Mouse (Mus musculus) heart, embryonic 16.5 days (tissue): Measurements from ENCODE around the gene Smurf2. TPM values are rescaled to one million over a fixed set of nuclear protein-coding genes. Genes with fewer than 3 reads are reported as not detected.
A peak's percentile ranks its signal among the peaks of the same experiment; 100 is the strongest.
"Not testable (repeated sequence)": the region's sequence is repeated elsewhere in the genome, so short reads cannot be mapped to it uniquely, and the experiment has no call there.

Experiments
- ATAC-seq: fragments of 200-750 bp; cut with Nextera tagmentation; replicated peaks from 2 replicates; pipeline ENCODE4 v1.8.0; 2017; ENCODE audit warnings: moderate number of reproducible peaks; ENCODE audit not compliant: insufficient read depth, low FRiP score; ENCODE audit errors: extremely low read depth
- H3K27ac ChIP-seq: fragments of 300-500 bp; sonication (generic); 2 replicates; pipeline ENCODE4 v1.5.1; 2014; ENCODE audit warnings: mild to moderate bottlenecking, low read length, control low read depth, moderate library complexity
- H3K27me3 ChIP-seq: fragments of 300-500 bp; sonication (generic); 2 replicates; pipeline ENCODE4 v1.6.1; 2014; ENCODE audit warnings: low read length, mixed read lengths; ENCODE audit not compliant: control insufficient read depth, insufficient read depth
- H3K36me3 ChIP-seq: fragments of 300-500 bp; sonication (generic); 2 replicates; pipeline ENCODE4 v1.6.1; 2014; ENCODE audit not compliant: control insufficient read depth, insufficient read depth
- H3K4me1 ChIP-seq: fragments of 300-500 bp; sonication (generic); 2 replicates; pipeline ENCODE4 v1.6.1; 2014; ENCODE audit warnings: low read length, mixed read lengths; ENCODE audit not compliant: control insufficient read depth, insufficient read depth
- H3K4me2 ChIP-seq: fragments of 300-500 bp; sonication (generic); 2 replicates; pipeline ENCODE4 v1.6.1; 2014; ENCODE audit warnings: low read depth, mild to moderate bottlenecking, control low read depth, low read length
- H3K4me3 ChIP-seq: fragments of 300-500 bp; sonication (generic); 2 replicates; pipeline ENCODE4 v1.5.1; 2014; ENCODE audit warnings: mild to moderate bottlenecking, control low read depth, low read length
- H3K9ac ChIP-seq: fragments of 300-500 bp; sonication (generic); 2 replicates; pipeline ENCODE4 v1.6.1; 2014; ENCODE audit warnings: low read length, control low read depth
- H3K9me3 ChIP-seq: fragments of 300-500 bp; sonication (generic); replicated peaks from 2 replicates; pipeline ENCODE4 v1.6.1; 2016; ENCODE audit warnings: low read length; ENCODE audit not compliant: control insufficient read depth
- WGBS: fragments of 180-500 bp; shearing (Covaris S2); extraction: QIAGEN DNeasy Blood & Tissue Kit; methylation state at CpG from one replicate; pipeline ENCODE4 v1.1.7; 2014; 5-methylcytosine and 5-hydroxymethylcytosine counted together
- polyA plus RNA-seq: library from polyadenylated mRNA; unstranded; fragments of >200 nt; fragmentation: Nextera tagmentation; extraction: Ambion mirVana; gene quantifications from 2 replicates; pipeline ENCODE4 v1.2.1, GENCODE M21; 2015

The Smurf2 gene
- polyA plus RNA-seq, 1 experiment from 2014 or later: 10.2 TPM

- no peaks in the 10 kb centered on the region for H3K27me3 ChIP-seq
- H3K9ac ChIP-seq: no peak overlapping the region
- peaks cover 5% of the 10 kb centered on the region for H3K4me1 ChIP-seq
- peaks cover 42% of the 10 kb centered on the region for H3K36me3 ChIP-seq
- no peak overlapping the region for H3K4me3 ChIP-seq
- no peak overlapping the region for H3K4me2 ChIP-seq
- 85% methylated on average over 7 of the region's 7 CpGs for WGBS
- H3K9me3 ChIP-seq: no peaks in the 10 kb centered on the region
- no peak for ATAC-seq
- H3K27ac ChIP-seq: no peak overlapping the region
These were observed 107.9 kb downstream of the Smurf2 start for GRCm38 (mm10) chr11:106812410-106813136.

DNA sequence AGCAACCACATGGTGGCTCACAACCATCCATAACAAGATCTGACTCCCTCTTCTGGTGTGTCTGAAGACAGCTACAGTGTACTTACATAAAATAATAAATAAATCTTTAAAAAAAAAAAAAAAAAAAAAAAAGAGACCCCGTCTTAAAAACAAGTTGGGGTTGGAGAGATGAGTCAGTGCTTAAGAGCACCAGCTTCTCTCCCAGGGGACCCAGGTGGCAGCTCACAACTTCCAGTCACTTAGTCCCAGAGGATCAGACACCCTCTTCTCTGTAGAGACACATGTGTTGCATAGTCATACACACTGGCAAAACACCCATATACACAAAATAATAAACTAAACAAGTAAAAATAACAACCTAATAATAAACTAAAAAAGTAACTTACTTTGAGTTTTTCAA, 113.1 kb downstream of the Smurf2 start:
- not testable (repeated sequence) for ATAC-seq

GRCm38 (mm10) chr11:106802069-106802627, 118.4 kb downstream of the Smurf2 start:
- no peak overlapping the region for H3K27ac ChIP-seq
- H3K4me1 ChIP-seq: no peaks in the 10 kb centered on the region
- ATAC-seq: no peak
- no peak overlapping the region for H3K4me3 ChIP-seq
- H3K9ac ChIP-seq: no peak overlapping the region
- WGBS: 86% methylated on average over 10 of the region's 10 CpGs
- no peaks in the 10 kb centered on the region for H3K27me3 ChIP-seq
- H3K4me2 ChIP-seq: no peak overlapping the region
- H3K36me3 ChIP-seq: peaks cover 65% of the 10 kb centered on the region
- H3K9me3 ChIP-seq: 0 out of 2 replicates have a peak, but pooled peaks cover 3% of the 10 kb centered on the region

More for the DNA sequence above, 113.1 kb downstream of the Smurf2 start:
- H3K27me3 ChIP-seq, H3K4me1 ChIP-seq, H3K4me2 ChIP-seq, H3K9me3 ChIP-seq, H3K27ac ChIP-seq, H3K9ac ChIP-seq, H3K4me3 ChIP-seq: not testable (repeated sequence)
- WGBS: 60% methylated on average over 1 of the region's 1 CpGs
- H3K36me3 ChIP-seq: peaks cover 32% of the 10 kb centered on the region

DNA sequence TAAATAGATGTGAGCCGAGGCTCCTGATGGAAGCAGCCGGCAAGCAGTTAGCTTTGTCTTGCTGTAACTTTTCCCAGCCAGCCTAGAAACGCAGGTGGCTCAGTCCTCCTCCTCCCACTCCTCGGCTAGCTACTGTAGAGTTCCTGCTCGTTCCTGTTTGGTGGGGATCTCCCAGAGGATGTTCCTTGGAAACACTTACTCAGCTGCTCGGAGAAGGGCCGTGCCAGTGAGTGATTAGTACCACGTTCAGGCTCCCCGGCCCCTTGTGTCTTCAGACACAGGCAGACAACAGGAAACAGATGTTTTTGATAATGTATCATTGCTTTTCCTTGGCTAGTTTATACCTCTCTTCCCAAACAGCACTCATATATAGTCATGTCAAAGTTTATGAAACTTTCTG, 124.8 kb downstream of the Smurf2 start:
- WGBS: 45% methylated on average over 9 of the region's 9 CpGs
- 0 out of 2 replicates have a peak, but pooled peaks have one; percentile 45 for ATAC-seq
- no peaks in the 10 kb centered on the region for H3K27me3 ChIP-seq
- 0 out of 2 replicates have a peak, but pooled peaks cover 3% of the 10 kb centered on the region for H3K9me3 ChIP-seq
- 0 out of 2 replicates have a peak, but pooled peaks cover 2% of the 10 kb centered on the region for H3K4me1 ChIP-seq
- no peak overlapping the region for H3K4me3 ChIP-seq
- H3K4me2 ChIP-seq: no peak overlapping the region
- H3K36me3 ChIP-seq: peaks cover 51% of the 10 kb centered on the region
- H3K27ac ChIP-seq: peak overlapping the region; percentile 7
- no peak overlapping the region for H3K9ac ChIP-seq

GRCm38 (mm10) chr11:106793846-106794245, 126.7 kb downstream of the Smurf2 start:
- H3K4me1 ChIP-seq: peaks cover 5% of the 10 kb centered on the region; the same call in 1 of the 2 replicates
- H3K27me3 ChIP-seq: no peaks in the 10 kb centered on the region
- no peak for ATAC-seq
- no peak overlapping the region for H3K4me2 ChIP-seq
- 68% methylated on average over 4 of the region's 4 CpGs for WGBS
- no peak overlapping the region for H3K27ac ChIP-seq
- no peak overlapping the region for H3K9ac ChIP-seq
- H3K9me3 ChIP-seq: 0 out of 2 replicates have a peak, but pooled peaks cover 3% of the 10 kb centered on the region
- peaks cover 35% of the 10 kb centered on the region for H3K36me3 ChIP-seq
- H3K4me3 ChIP-seq: no peak overlapping the region

DNA sequence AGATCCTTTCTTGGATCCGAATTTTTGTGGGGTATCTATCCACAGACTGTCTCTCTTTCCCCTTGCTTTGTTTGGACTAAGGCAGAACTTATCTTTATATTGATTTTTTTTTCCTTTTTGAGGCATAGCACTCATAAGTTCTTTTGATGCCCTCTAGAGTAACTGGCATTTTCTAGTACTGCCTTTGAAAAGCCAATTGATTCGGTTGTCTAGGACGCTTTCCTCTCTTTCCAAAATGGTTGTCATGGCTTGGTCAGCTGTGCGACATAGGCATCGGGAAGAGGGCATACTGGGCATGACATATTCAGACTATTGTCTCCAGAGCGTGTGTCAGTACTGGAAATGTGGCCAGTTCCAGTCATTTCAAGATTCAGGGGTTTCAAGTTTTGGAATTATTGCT, 130.9 kb downstream of the Smurf2 start:
- H3K36me3 ChIP-seq: peaks cover 23% of the 10 kb centered on the region

DNA sequence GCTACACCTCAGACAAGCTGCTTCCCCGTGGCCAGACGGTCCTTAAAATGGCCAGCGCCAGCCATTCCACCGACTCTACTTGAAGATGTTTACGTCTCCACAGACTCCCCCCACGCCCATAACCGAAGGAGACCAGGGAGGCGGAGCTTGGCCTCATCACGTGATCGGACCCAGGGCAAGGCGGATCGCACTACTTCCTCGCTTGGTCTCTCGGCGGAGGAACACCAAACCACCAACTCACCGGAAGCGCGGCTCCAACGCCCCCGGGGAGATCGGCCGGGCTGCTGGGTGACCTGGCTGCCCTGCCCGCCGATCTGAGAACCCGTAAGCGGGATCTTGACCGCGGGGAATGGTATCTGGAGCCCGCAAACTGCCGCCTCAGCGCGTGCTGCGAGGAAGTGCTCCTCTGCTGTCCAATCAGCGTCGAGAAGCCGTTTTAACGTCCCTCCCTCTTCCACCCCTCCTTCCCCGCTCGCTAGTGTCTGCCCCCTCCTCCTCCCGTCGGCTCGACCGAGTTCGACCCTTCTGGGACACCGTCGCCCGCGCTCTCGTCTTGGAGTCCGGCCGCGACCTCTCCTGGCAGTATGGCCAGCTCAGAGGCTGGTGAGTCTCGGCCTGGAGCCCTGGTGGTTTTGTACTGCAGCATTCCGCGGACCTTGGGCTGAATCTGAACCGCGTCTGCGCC, 131.6 kb downstream of the Smurf2 start, which contains the start of the genes Ddx5 and Cep95:
Ddx5 (minus strand) TSS at position 411 of the 685 bp plus-strand sequence.
Cep95 (plus strand) TSS at position 478 of the 685 bp plus-strand sequence.
- H3K4me2 ChIP-seq: peak within 1 kb of the TSS; percentile 80
- no peaks in the 10 kb centered on the region for H3K27me3 ChIP-seq
- ATAC-seq: peak; percentile 90
- under 1% methylated on average over 58 of the region's 58 CpGs for WGBS
- H3K36me3 ChIP-seq: peaks cover 24% of the 10 kb centered on the region
- H3K4me3 ChIP-seq: peak within 1 kb of the TSS; percentile 93
- H3K9ac ChIP-seq: peak within 1 kb of the TSS; percentile 99
- peaks cover 22% of the 10 kb centered on the region for H3K4me1 ChIP-seq
- no peaks in the 10 kb centered on the region for H3K9me3 ChIP-seq
- H3K27ac ChIP-seq: peak within 1 kb of the TSS; percentile 100

More for the DNA sequence above, 130.9 kb downstream of the Smurf2 start:
- H3K9me3 ChIP-seq: no peaks in the 10 kb centered on the region
- peak overlapping the region; percentile 93 for H3K4me3 ChIP-seq
- no peak for ATAC-seq
- H3K9ac ChIP-seq: peak overlapping the region; percentile 88
- peak overlapping the region; percentile 80 for H3K4me2 ChIP-seq
- peaks cover 20% of the 10 kb centered on the region for H3K4me1 ChIP-seq
- H3K27me3 ChIP-seq: no peaks in the 10 kb centered on the region
- H3K27ac ChIP-seq: peak overlapping the region; percentile 99
- under 1% methylated on average over 6 of the region's 6 CpGs for WGBS

- peak overlapping the region; percentile 93 for H3K4me3 ChIP-seq
These were observed 132.3 kb downstream of the Smurf2 start for GRCm38 (mm10) chr11:106788026-106788774.

More at GRCm38 (mm10) chr11:106788026-106788774, 132.3 kb downstream of the Smurf2 start:
- no peaks in the 10 kb centered on the region for H3K9me3 ChIP-seq
- H3K9ac ChIP-seq: peak overlapping the region; percentile 99
- no peaks in the 10 kb centered on the region for H3K27me3 ChIP-seq
- peaks cover 30% of the 10 kb centered on the region for H3K36me3 ChIP-seq
- peak overlapping the region; percentile 100 for H3K27ac ChIP-seq
- H3K4me1 ChIP-seq: peaks cover 23% of the 10 kb centered on the region
- peak; percentile 77 for ATAC-seq
- peak overlapping the region; percentile 53 for H3K4me2 ChIP-seq
- WGBS: under 1% methylated on average over 74 of the region's 79 CpGs
